Mouse (Mus musculus) right cerebral cortex, postnatal 4 days (tissue): ENCODE results near the gene Lrp2bp.

Experiments used
- DNase-seq: peaks from one replicate; pipeline ENCODE4 v3.0.0-alpha.2; 2022

Gene Lrp2bp

DNA sequence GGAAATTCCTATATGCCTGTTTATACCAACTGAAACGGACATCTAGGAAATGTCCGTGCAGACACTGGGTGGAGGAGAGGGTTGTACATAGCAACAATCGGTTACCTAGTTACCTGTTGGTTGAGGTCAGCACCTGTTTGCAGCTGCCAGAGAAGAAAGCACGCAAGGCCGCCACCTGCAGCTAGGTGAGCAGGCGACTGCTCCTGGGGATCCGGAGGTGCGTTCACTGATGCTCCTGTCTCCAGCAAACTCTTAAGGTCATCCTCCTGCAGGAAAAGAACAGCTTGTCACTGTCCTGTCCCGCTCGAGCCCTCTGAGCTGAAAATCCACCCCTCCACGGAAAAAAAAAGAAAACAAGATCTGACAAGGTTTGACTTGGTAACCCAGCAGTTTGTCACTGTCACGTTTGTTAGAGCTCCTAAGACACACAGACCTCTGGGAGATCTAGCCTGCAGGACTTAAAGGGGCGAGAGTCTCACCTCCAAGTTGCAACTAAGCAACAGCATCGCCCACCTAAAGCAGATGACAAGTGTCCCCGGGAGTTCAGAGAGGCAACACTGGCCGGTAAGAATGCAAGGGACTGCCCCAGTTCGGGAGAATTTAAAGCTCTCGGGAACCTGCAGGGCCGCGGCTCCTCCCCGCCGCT is at the start of gene Lrp2bp:
Gene Lrp2bp, plus strand, starts transcription at position 166 of the 646 bp plus-strand sequence.
- no peak for DNase-seq

GRCm38 (mm10) chr8:45950622-45951021 is 48.5 kb upstream of the Lrp2bp start:
- DNase-seq, result no peak

DNA sequence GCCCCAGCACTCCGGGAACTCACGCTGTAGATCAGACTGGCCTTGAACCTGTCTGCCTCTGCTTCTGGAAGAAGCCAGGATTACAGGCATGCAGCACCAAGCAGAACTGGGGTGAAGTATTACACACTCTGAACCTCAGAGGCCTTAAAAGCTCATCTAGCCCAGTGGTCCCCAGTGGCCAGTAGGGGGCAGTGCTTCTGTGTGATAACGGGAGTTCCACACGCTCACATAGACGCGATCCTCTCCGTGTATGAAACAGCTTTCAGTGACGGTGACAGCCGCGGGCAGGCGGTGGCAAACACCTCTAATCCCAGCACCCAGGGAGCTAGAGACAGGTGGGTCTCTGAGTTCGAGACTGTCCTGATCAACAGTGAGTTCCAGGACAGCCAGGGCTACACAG is 28.2 kb upstream of the Lrp2bp start:
- no peak for DNase-seq

- no peak for DNase-seq
Observed at GRCm38 (mm10) chr8:45973988-45974505, 25.1 kb upstream of the Lrp2bp start.

- DNase-seq, result peak; percentile 98
Observed at GRCm38 (mm10) chr8:45975126-45975836, 23.8 kb upstream of the Lrp2bp start, which contains the start of the genes 1700029J07Rik and Ufsp2. Gene 1700029J07Rik (minus strand): TSS chr8:45975252. Gene Ufsp2 (plus strand): TSS chr8:45975528.

- no peak for DNase-seq
Observed at GRCm38 (mm10) chr8:45975837-45976468, 23.1 kb upstream of the Lrp2bp start.

- DNase-seq, result no peak
Observed at GRCm38 (mm10) chr8:45986665-45987064, 12.4 kb upstream of the Lrp2bp start.

DNA sequence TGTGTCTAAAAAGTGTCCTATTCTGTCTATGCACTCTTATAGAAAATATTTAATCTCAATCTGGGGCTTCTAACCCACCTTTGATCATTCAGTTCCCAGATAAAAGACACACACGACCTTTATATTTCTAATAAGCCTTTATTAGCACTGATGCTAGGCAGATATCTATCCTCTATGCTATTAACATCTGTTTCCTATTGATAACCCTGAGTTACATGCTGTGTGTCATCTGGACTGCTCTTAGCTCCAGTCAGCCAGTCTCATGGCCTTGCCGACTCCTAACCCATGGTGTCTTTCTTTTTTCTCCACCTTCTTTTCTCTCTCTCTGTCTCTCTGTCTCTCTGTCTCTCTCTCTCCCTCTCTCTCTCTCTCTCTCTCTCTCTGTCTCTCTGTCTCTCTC is 10.9 kb upstream of the Lrp2bp start:
- no peak for DNase-seq

DNA sequence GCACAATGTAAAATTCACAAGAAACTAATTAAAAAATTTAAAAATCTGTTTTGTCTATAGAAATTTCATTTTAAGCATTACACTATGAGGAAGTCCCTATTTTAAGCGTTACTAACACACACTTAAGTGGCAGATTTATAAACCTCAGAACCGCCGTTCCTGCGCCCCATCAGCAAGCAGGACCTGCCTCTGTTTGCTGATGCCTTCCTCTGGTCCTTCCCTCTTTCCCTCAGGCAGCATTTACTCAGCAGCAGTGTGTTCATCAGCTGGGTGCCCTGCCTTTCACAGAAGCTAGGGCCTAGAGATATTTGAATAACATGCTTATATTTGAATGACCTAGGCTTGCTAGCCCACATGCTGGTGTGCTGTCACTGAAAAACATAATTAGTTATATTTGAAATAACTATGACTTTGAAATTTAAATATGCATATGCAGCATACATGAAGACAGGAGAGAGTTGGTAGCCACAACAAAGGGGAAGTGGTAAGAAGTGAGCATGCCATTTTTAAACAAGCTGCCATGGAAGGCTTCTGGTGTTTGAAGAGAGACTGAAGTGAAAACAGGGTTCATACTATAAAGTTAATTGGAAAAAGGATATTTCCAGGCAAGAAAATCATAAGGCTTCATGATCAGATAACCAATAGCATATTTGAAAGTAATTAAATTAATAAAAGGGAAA is 8.3 kb upstream of the Lrp2bp start:
- DNase-seq, result no peak

DNA sequence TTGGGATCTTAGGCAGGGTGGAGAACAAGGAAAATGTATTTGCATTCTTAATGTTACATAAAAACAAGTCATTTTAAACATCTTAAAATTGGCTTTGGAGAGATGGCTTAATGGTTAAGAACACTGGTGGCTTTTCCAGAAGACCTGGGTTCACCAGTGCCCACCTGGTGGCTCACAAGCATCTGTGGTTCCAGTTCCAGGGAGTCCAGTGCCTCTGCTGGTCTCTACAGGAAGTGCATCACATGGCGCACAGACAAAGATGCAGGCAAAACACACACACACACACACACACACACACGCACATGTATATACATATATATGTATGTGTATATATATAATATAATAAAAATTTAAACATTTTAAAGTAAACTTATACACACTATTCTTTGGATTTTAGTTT is 5.0 kb upstream of the Lrp2bp start:
- no peak for DNase-seq

DNA sequence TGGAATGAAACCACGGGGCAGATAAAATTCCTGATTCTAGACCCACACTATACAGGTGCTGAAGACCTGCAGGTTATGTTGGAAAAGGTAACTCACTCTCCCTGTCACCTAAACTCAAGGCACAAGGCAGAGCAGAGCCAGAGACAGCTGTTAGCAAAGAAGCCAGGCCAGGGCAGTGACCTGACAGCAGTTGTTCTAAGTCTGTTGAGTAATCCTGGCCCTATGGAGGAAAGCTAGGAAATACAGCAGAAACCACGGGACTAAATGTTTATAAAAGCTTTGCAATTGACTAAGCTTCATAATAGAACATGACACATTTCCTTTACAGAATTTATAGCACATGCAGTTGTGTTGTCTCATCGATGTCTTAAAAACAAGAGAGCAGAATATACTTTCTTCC is 3.5 kb upstream of the Lrp2bp start:
- DNase-seq, result no peak

GRCm38 (mm10) chr8:45998228-45998627 is 875 bp upstream of the Lrp2bp start:
- DNase-seq, result no peak

GRCm38 (mm10) chr8:45999784-46000705 is 942 bp downstream of the Lrp2bp start:
- DNase-seq, result peak; percentile 97

- DNase-seq, result no peak
Observed at GRCm38 (mm10) chr8:46005596-46005995, 6.5 kb downstream of the Lrp2bp start, which contains the start of gene Ankrd37. Gene Ankrd37 (minus strand): TSS chr8:46005707.

DNA sequence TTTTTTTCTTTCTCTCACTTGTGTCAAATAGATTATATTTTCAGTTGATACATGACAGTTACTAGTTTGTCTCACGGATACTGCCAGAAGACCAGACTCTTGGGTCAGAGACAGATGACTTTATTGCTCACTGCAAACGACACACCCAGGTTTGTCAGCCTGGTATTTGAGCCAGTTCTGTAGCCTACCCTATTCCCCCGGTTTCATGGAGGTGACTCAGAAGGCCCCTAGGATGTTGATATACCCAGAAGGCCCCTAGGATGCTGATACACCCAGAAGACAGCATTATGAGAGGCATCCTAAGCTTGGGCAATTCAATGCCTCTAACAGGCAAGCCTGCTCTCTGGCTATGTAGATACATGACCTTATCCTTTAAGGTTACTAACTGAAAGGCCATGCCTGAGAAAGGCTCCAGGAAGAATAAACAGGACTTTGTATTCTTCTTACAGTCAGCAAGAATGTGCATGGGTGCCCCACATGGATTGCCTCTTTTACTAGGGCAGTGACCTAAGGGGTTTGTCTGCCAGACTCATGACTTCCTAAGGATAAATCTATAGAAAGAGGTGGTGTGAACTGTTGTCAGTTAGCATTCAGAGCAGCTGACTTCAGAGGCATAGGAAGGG is 8.1 kb downstream of the Lrp2bp start:
- DNase-seq, result no peak

DNA sequence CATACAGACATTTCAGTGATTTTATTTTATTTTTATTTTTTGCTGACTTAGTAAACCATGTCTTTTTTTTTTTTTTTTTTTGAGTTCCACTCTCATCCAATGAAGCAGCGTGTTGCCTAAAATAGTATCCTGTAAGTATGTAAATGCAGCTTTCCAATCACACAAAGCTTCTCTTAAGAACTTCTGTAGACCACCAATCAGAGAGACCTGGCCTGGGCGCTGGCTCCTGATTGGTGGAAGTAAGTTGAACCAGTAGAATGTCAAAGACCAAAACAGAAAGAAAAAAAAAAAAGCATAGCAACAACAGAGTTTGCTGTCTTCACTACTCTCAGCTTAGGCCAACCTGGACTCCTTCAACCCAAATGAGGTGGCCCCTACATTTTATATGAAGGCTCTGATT is 11.2 kb downstream of the Lrp2bp start:
- DNase-seq, result no peak

DNA sequence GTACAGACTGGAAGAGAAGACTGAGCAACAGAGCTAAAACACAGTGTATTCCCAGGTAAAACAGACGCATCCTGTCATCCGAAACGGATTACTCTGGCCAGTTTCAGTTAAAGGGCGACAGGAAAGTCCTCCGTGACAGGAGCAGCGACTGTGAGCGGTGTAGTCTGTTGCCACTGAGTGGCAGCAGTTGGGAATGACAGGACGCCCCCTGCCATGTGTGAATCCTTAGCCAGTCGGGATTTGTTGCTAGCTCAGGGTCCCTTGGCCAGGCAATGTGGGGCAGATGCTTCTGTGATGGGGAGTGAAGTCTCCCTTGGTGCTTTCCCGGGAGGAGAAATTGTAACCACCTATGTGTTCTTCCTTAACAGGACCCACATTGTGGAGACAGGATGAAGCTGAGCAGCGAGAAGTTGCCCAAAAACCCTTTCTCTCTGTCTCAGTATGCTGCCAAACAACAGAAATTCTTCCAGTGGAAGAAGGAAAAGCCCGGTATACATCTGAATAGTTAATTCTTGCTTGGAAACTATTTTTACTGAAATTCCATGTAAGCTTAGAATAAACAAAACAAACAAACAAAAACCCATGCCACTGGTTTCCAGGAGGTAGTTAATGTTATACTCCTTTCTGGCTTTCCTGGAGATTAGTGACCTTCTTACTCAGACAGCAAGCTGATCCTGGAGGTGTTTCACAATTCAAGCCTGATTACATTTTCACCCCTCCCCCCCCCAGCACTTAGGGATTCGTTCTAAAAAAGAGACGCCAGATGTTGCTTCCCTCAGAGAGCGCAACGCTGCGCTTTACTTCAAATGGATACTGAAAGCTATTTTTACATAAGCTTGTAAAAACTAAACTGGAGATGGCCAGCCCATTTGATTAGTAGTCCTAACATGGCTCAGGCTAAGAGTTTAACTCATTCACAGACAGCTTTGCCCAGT is 11.9 kb downstream of the Lrp2bp start:
- DNase-seq, result peak; percentile 23

- no peak for DNase-seq
Observed at GRCm38 (mm10) chr8:46022203-46022602, 23.1 kb downstream of the Lrp2bp start.

DNA sequence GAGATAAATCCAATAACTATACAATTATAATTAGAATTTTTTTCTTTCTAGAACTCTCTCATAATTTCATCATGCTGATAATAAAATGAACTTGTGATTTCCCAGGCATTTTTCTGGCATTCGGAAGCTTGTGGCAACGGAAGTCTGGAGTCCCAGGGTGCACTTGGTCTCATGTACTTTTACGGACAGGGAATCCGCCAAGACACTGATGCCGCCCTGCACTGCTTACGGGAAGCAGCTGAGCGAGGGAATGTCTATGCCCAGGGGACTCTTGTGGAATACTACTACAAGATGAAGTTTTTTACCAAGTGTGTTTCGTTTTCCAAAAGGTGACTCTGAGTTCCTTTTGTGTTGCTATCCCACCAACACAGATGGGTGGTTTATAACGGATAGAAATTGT is 23.7 kb downstream of the Lrp2bp start:
- no peak for DNase-seq

DNA sequence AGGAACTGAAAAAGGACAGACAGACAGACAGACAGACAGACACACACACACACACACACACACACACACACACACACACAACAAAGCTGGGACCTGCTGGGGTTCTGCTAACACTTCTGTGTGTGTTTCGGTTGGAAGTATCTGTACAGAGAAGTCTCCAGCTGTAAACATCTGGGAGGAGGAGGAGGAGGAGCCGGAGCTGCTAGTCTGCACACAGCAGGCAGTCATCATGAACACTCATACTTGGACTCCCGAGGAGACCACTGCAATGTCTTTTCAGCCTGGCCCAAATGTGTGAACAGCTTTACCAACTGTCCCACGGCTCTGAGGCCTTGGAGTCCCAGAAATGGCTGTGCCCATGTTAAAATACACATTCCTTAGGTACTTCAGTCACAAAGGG is 25.3 kb downstream of the Lrp2bp start:
- DNase-seq, result no peak
